Mouse (Mus musculus) liver, embryonic 11.5 days (tissue): ENCODE data around the gene Mta2. TPM values are rescaled to one million over a fixed set of nuclear protein-coding genes. Genes with fewer than 3 reads are reported as not detected.

Experiments
- ATAC-seq: fragments of 200-750 bp; cut with Nextera tagmentation; replicated peaks from 2 replicates; pipeline ENCODE4 v1.8.0; 2017; ENCODE audit warnings: moderate number of reproducible peaks, mild to moderate bottlenecking, moderate TSS enrichment, moderate library complexity; ENCODE audit not compliant: low FRiP score
- DNase-seq: peaks from one replicate; pipeline ENCODE4 v3.0.0-alpha.2; 2017; ENCODE audit warnings: low spot score
- H3K27ac ChIP-seq: fragments of 300-500 bp; sonication (generic); 2 replicates; pipeline ENCODE4 v1.5.1; 2014; ENCODE audit warnings: mild to moderate bottlenecking, low read depth, low read length, control low read depth
- H3K27me3 ChIP-seq: fragments of 300-500 bp; sonication (generic); replicated peaks from 2 replicates; pipeline ENCODE4 v1.6.1; 2014; ENCODE audit warnings: low read length, mixed read lengths; ENCODE audit not compliant: control insufficient read depth, insufficient read depth
- H3K36me3 ChIP-seq: fragments of 300-500 bp; sonication (generic); 2 replicates; pipeline ENCODE4 v1.6.1; 2014; ENCODE audit warnings: mild to moderate bottlenecking, low read length, moderate library complexity, mixed read lengths; ENCODE audit not compliant: control insufficient read depth, insufficient read depth
- H3K4me1 ChIP-seq: fragments of 300-500 bp; sonication (generic); replicated peaks from 2 replicates; pipeline ENCODE4 v1.6.1; 2014; ENCODE audit warnings: low read length, mixed read lengths; ENCODE audit not compliant: control insufficient read depth, insufficient read depth
- H3K4me2 ChIP-seq: fragments of 300-500 bp; sonication (generic); 2 replicates; pipeline ENCODE4 v1.6.1; 2014; ENCODE audit warnings: mild to moderate bottlenecking, control low read depth, moderate library complexity
- H3K4me3 ChIP-seq: fragments of 300-500 bp; sonication (generic); 2 replicates; pipeline ENCODE4 v1.5.1; 2014; ENCODE audit warnings: low read depth, low read length, control low read depth
- H3K9ac ChIP-seq: fragments of 300-500 bp; sonication (generic); 2 replicates; pipeline ENCODE4 v1.6.1; 2014; ENCODE audit warnings: low read depth, low read length, control low read depth
- H3K9me3 ChIP-seq: fragments of 300-500 bp; sonication (generic); 2 replicates; pipeline ENCODE4 v1.6.1; 2016; ENCODE audit warnings: low read length, inconsistent platforms, mixed read lengths; ENCODE audit not compliant: control insufficient read depth
- WGBS: fragments of 180-500 bp; shearing (Covaris S2); extraction: QIAGEN DNeasy Blood & Tissue Kit; methylation state at CpG from one replicate; pipeline ENCODE4 v1.1.7; 2014; 5-methylcytosine and 5-hydroxymethylcytosine counted together
- polyA plus RNA-seq: library from polyadenylated mRNA; unstranded; fragments of >200 nt; fragmentation: Nextera tagmentation; extraction: Ambion mirVana; gene quantifications from 2 replicates; pipeline ENCODE4 v1.2.1, GENCODE M21; 2014

The Mta2 gene
- polyA plus RNA-seq, 1 experiment from 2014 or later: 75.6 TPM

DNA sequence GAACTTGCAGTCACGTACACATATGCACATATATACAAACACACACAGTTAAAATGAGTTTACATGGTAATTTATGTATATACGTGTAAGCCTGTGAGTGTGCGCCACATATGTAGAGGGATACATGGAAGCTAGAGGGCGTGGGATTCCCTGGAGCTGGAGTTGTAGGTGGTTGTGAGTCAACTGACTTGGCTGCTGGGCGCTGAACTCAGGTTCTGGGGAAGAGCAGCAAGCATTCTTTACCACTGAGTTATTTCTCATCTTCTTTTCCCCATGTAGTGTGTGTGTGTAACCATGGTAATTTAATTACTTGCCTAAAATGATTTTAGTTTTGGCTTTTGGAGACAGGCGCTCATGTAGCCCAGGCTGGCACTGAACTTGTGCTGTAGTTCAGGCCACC is 54.9 kb downstream of the Mta2 start:
- DNase-seq (no peak), ATAC-seq (no peak)
- 91% methylated on average over 6 of the region's 6 CpGs for WGBS
- H3K27me3 ChIP-seq: peaks cover under 1% of the 10 kb centered on the region; the same call in 1 of the 2 replicates
- H3K4me2 ChIP-seq: no peak overlapping the region
- no peaks in the 10 kb centered on the region for H3K9me3 ChIP-seq
- H3K4me1 ChIP-seq: peaks cover 23% of the 10 kb centered on the region
- H3K27ac ChIP-seq: no peak overlapping the region
- H3K9ac ChIP-seq: no peak overlapping the region
- H3K4me3 ChIP-seq: no peak overlapping the region
- H3K36me3 ChIP-seq: no peaks in the 10 kb centered on the region

DNA sequence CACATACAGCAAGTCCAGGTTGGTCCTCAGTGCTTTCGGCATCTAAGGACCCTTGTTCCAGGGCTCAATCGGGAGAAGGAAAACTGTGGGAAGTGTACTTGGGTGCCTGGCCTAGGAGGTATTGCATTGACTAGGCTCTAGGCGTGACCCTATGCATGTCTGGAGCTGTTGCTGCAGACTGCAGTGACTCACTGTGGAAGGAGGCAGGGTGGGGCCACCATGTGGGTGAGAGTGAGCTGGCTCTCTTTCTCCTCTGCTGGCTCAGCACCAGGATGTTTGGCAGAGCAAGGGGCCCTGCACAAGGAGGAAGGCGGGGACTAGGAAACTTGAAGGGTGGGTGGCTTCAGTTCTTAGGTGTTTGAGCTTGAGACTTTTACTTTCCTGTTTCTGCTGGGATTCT is 55.9 kb downstream of the Mta2 start:
- peak; percentile 54 for DNase-seq
- ATAC-seq: peak; percentile 88
- Histone ChIP-seq H3K4me2 (no peak overlapping the region), H3K27ac (peak overlapping the region; percentile 45; the same call in 1 of the 2 replicates), H3K27me3 (no peaks in the 10 kb centered on the region), H3K4me1 (peaks cover 21% of the 10 kb centered on the region), H3K9ac (no peak overlapping the region), H3K4me3 (no peak overlapping the region), H3K9me3 (no peaks in the 10 kb centered on the region), H3K36me3 (0 out of 2 replicates have a peak, but pooled peaks cover 7% of the 10 kb centered on the region)
- WGBS: 45% methylated on average over 4 of the region's 4 CpGs

DNA sequence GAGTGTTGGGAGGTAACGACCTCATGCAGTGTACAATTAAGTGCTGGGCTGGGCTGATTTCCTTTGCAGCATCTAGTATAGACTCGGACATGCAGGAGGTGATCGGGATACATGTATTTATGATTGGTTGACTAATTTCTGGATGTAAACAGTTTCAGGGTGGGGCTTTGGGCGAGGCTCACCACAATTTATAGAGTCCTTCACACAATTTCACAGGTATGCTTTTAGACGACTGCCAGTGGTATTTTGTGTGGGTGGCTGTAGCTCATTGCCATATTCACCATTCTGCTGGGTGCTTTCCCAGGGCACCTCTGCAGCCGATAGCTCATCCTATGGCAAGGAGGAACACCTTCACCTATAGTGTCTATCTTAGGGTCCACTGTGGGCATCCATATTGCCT is 56.9 kb downstream of the Mta2 start:
- Histone ChIP-seq H3K4me2 (no peak overlapping the region), H3K9me3 (no peaks in the 10 kb centered on the region), H3K4me3 (no peak overlapping the region), H3K27ac (no peak overlapping the region), H3K27me3 (no peaks in the 10 kb centered on the region), H3K4me1 (peaks cover 16% of the 10 kb centered on the region), H3K9ac (no peak overlapping the region), H3K36me3 (0 out of 2 replicates have a peak, but pooled peaks cover 7% of the 10 kb centered on the region)
- ATAC-seq: no peak
- no peak for DNase-seq
- 84% methylated on average over 6 of the region's 6 CpGs for WGBS

DNA sequence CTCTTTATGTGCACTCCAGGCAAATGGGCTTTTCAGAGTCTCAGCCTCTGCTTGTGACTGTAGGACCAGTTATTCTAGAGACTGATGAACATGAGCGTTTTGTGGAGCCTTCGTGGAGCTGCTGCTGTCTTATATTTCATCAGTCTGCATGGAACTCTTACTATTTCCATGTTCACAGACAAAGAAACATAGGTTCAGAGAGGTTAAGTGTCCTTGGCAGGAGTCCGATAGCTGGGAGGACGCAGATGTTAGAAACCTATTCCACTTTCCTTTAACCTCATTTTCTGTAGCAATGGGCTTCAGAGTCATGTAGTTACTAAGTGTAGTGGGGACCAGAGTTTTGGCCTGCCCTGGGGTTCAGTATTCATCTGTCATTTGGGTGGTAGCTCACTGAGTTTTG is 57.5 kb downstream of the Mta2 start:
- no peak overlapping the region for H3K9ac ChIP-seq
- peaks cover 16% of the 10 kb centered on the region for H3K4me1 ChIP-seq
- DNase-seq (no peak), ATAC-seq (no peak)
- H3K27ac ChIP-seq: no peak overlapping the region
- H3K27me3 ChIP-seq: no peaks in the 10 kb centered on the region
- 0 out of 2 replicates have a peak, but pooled peaks cover 7% of the 10 kb centered on the region for H3K36me3 ChIP-seq
- no peak overlapping the region for H3K4me2 ChIP-seq
- WGBS: 92% methylated on average over 4 of the region's 4 CpGs
- no peak overlapping the region for H3K4me3 ChIP-seq
- H3K9me3 ChIP-seq: no peaks in the 10 kb centered on the region

Other genes with a start within 250 kb of the Mta2 start
- gene Slc3a2, start 218.5 kb upstream of the Mta2 start, polyA plus RNA-seq: 150 and 159 TPM in 2 replicates
- 142 and 143 TPM in 2 replicates for gene Wdr74, start 206.0 kb upstream of the Mta2 start, polyA plus RNA-seq
- 1.7 and 2.0 TPM in 2 replicates for gene 1700092M07Rik, start 201.2 kb upstream of the Mta2 start, polyA plus RNA-seq
- 69.5 and 73.1 TPM in 2 replicates for gene Stx5a, start 200.5 kb upstream of the Mta2 start, polyA plus RNA-seq
- gene Nxf1, start 184.8 kb upstream of the Mta2 start, polyA plus RNA-seq: 197 and 198 TPM in 2 replicates
- 116 and 123 TPM in 2 replicates for gene Tmem223, start 170.9 kb upstream of the Mta2 start, polyA plus RNA-seq
- 116 and 119 TPM in 2 replicates for gene Tmem179b, start 167.4 kb upstream of the Mta2 start, polyA plus RNA-seq
- 25.9 TPM in 2 replicates for gene Taf6l, start 155.5 kb upstream of the Mta2 start, polyA plus RNA-seq
- 152 and 159 TPM in 2 replicates for gene Polr2g, start 143.3 kb upstream of the Mta2 start, polyA plus RNA-seq
- 3.2 and 4.1 TPM in 2 replicates for gene Zbtb3, start 139.3 kb upstream of the Mta2 start, polyA plus RNA-seq
- 43.8 and 46.8 TPM in 2 replicates for gene Ttc9c, start 122.5 kb upstream of the Mta2 start, polyA plus RNA-seq
- gene Hnrnpul2, start 121.9 kb upstream of the Mta2 start, polyA plus RNA-seq: 5.5 and 6.4 TPM in 2 replicates
- gene AC129217.1, start 112.1 kb upstream of the Mta2 start, polyA plus RNA-seq: 0.40 TPM in 1 of 2 replicates, not detected in the other
- gene Bscl2, start 104.4 kb upstream of the Mta2 start, polyA plus RNA-seq: 52.7 and 52.9 TPM in 2 replicates
- 2.1 and 2.3 TPM in 2 replicates for gene Gng3, start 102.7 kb upstream of the Mta2 start, polyA plus RNA-seq
- gene Lrrn4cl, start 91.1 kb upstream of the Mta2 start, polyA plus RNA-seq: 0.10 and 0.34 TPM in 2 replicates
- 198 and 204 TPM in 2 replicates for gene Ubxn1, start 70.4 kb upstream of the Mta2 start, polyA plus RNA-seq
- 57.1 and 66.9 TPM in 2 replicates for gene Uqcc3, start 61.0 kb upstream of the Mta2 start, polyA plus RNA-seq
- gene Lbhd1, start 58.1 kb upstream of the Mta2 start, polyA plus RNA-seq: 133 and 147 TPM in 2 replicates
- gene Gm49403, start 57.9 kb upstream of the Mta2 start, polyA plus RNA-seq: not detected in 2 replicates
- gene 1810009A15Rik, start 53.0 kb upstream of the Mta2 start, polyA plus RNA-seq: 163 and 171 TPM in 2 replicates
- not detected in 2 replicates for gene Gm49416, start 52.9 kb upstream of the Mta2 start, polyA plus RNA-seq
- 47.8 and 52.4 TPM in 2 replicates for gene Ints5, start 48.9 kb upstream of the Mta2 start, polyA plus RNA-seq
- gene Ganab, start 43.8 kb upstream of the Mta2 start, polyA plus RNA-seq: 91.8 and 106 TPM in 2 replicates
- 32.3 and 34.8 TPM in 2 replicates for gene B3gat3, start 21.5 kb upstream of the Mta2 start, polyA plus RNA-seq
- 2.4 and 3.9 TPM in 2 replicates for gene Rom1, start 12.5 kb upstream of the Mta2 start, polyA plus RNA-seq
- 22.6 and 26.1 TPM in 2 replicates for gene Eml3, start 12.3 kb upstream of the Mta2 start, polyA plus RNA-seq
- gene Tut1, start 12.0 kb downstream of the Mta2 start, polyA plus RNA-seq: 42.4 and 43.2 TPM in 2 replicates
- gene Eef1g, start 25.2 kb downstream of the Mta2 start, polyA plus RNA-seq: 598 and 618 TPM in 2 replicates
- gene Ahnak, start 47.4 kb downstream of the Mta2 start, polyA plus RNA-seq: 2.6 and 3.7 TPM in 2 replicates
- not detected in 2 replicates for gene Scgb1a1, start 146.1 kb downstream of the Mta2 start, polyA plus RNA-seq
- 21.2 and 25.1 TPM in 2 replicates for gene Asrgl1, start 193.8 kb downstream of the Mta2 start, polyA plus RNA-seq